Mouse (Mus musculus): ENCODE data around the gene Trp63. TPM values are rescaled to one million over a fixed set of nuclear protein-coding genes. Genes with fewer than 3 reads are reported as not detected.

Gene Trp63
- polyA plus RNA-seq, 1 experiment from 2014 or later = not detected

DNA sequence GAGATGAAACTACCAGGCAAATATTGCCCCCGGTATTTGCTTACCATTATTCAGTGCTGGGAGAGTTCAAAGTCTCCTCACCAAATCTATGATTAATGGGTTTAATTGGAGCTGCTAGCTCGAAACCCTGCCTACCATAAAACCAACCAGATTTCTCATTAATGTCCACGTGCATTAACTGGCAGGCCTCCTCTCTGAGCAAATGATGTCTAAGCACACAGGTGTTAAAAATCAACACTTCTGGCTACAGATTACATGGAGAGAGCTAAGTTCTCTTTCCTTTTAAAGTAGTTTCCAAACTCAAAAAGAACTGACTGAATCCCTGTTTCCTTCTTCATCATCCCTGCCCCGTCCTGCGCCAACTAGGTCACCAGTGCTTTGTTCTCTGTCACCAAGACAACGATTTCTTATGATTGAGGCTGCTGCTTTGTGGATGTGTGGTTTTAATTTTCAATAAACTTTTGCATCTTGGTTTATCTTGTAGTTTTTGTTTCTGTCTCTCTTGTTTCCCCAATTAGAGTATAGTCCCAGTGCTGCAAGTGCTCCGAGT lies 193.9 kb downstream of the Trp63 start:
- no peaks in the 10 kb centered on the region for H3K79me2 ChIP-seq (ENCODE audit: inconsistent target)
- no peak overlapping the region for H3K4me3 ChIP-seq (ENCODE audit: inconsistent target)
- 91% methylated on average over 7 of the region's 7 CpGs for WGBS (ENCODE audit: missing documents)
- H3K27ac ChIP-seq = no peak overlapping the region
- no peaks in the 10 kb centered on the region for H3K36me3 ChIP-seq (ENCODE audit: inconsistent target)

GRCm38 (mm10) chr16:25878116-25878515 lies 194.6 kb downstream of the Trp63 start:
- Histone ChIP-seq H3K27ac (no peak overlapping the region), H3K79me2 (ENCODE audit: inconsistent target) (no peaks in the 10 kb centered on the region), H3K4me3 (ENCODE audit: inconsistent target) (no peak overlapping the region), H3K36me3 (ENCODE audit: inconsistent target) (no peaks in the 10 kb centered on the region)

DNA sequence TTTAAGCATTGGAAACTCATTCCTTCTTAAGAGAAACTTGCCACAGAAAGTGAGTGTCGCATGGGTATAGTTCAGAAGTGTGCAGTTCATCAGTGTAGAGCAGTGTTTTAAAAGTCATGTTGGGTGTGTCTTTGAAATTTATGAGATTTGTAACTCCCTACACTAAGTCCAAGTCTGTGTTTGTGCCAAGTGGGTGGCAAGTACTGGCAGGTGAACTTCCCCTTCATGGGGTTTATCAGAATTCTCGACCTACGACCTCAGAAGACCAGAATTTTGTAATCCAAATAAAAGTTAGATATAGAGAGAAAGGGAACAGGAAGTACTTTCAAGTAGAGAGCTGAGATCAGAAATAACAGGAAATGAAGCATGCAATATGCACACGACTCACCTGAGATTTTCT lies 215.5 kb downstream of the Trp63 start:
- Histone ChIP-seq H3K79me2 (ENCODE audit: inconsistent target) (no peaks in the 10 kb centered on the region), H3K27ac (no peak overlapping the region), H3K36me3 (ENCODE audit: inconsistent target) (no peaks in the 10 kb centered on the region), H3K4me3 (ENCODE audit: inconsistent target) (no peak overlapping the region)
- 44% methylated on average over 4 of the region's 4 CpGs for WGBS (ENCODE audit: missing documents)

GRCm38 (mm10) chr16:25899657-25900056 lies 216.1 kb downstream of the Trp63 start:
- Histone ChIP-seq H3K27ac (no peak overlapping the region), H3K4me3 (ENCODE audit: inconsistent target) (no peak overlapping the region), H3K36me3 (ENCODE audit: inconsistent target) (no peaks in the 10 kb centered on the region), H3K79me2 (ENCODE audit: inconsistent target) (no peaks in the 10 kb centered on the region)
- 72% methylated on average over 2 of the region's 2 CpGs for WGBS (ENCODE audit: missing documents)

DNA sequence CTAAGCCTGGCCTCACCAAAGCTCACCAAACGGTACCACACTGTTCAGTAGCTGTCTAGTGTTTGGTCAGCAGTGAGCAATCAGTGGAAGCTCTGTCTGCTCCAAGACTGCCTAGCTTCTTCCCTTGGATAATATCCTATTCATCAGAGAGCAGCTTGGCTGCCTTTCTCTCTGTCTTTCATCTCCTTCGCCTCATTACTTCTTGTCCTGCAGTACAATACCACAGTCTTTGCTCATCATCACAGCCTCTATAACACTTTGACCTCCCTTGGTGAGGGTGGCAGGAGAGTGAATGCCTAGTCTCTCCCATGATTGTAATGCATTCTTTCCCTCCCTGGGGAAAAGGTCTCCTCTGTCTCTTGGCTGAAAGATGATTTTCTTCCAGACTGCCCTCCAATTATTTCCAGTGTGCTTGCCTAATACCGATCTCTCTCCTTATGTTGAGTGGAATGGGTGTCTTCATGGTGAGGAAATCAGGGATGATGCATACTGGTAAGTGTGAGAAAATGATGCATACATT lies 216.9 kb downstream of the Trp63 start:
- WGBS (ENCODE audit: missing documents) = 96% methylated on average over 3 of the region's 3 CpGs
- Histone ChIP-seq H3K27ac (no peak overlapping the region), H3K4me3 (ENCODE audit: inconsistent target) (no peak overlapping the region), H3K79me2 (ENCODE audit: inconsistent target) (no peaks in the 10 kb centered on the region), H3K36me3 (ENCODE audit: inconsistent target) (no peaks in the 10 kb centered on the region)

DNA sequence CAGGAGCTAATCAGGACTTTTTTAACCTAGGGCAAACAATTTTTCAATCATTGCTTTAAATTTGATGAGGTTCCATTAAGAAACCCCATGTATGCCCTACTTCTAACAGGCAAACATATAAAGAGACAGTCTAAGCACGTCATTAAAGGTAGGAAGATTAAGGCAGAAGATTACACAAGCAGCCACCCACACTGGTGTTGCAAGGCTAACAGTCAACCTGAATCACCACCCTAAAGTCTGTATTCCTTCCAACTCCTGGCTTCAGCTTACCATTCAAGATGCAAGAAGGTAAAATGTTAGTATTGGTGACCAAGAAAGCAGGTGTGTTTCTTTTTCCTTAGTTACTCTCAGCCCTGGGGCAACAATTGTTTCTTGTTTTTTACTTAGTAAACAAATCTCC lies 228.6 kb downstream of the Trp63 start:
- WGBS (ENCODE audit: missing documents) = 67% methylated on average over 1 of the region's 1 CpGs
- H3K4me3 ChIP-seq (ENCODE audit: inconsistent target) = no peak overlapping the region
- no peaks in the 10 kb centered on the region for H3K36me3 ChIP-seq (ENCODE audit: inconsistent target)
- H3K79me2 ChIP-seq (ENCODE audit: inconsistent target) = no peaks in the 10 kb centered on the region
- no peak overlapping the region for H3K27ac ChIP-seq

- no peak overlapping the region for H3K4me3 ChIP-seq (ENCODE audit: inconsistent target)
- H3K79me2 ChIP-seq (ENCODE audit: inconsistent target) = no peaks in the 10 kb centered on the region
- WGBS (ENCODE audit: missing documents) = 100% methylated on average over 2 of the region's 2 CpGs
- no peaks in the 10 kb centered on the region for H3K36me3 ChIP-seq (ENCODE audit: inconsistent target)
- H3K27ac ChIP-seq = no peak overlapping the region
Measured at GRCm38 (mm10) chr16:25934181-25934580, 250.6 kb downstream of the Trp63 start.
